Mouse (Mus musculus): Measurements from ENCODE around the gene Hdac7.

- TF ChIP-seq CTCF (IDR thresholded peaks at IDR 0.05; ENCODE audit: insufficient read depth, low read length) (no peak), POLR2A (IDR thresholded peaks at IDR 0.05; ENCODE audit: borderline replicate concordance, extremely low read depth, low read depth, low read length) (no peak)
Measured at GRCm38 (mm10) chr15:97744930-97745329, 99.4 kb downstream of the Hdac7 start.
